Mouse (Mus musculus): ENCODE measurements around the gene Olfr738.

Gene Olfr738

DNA sequence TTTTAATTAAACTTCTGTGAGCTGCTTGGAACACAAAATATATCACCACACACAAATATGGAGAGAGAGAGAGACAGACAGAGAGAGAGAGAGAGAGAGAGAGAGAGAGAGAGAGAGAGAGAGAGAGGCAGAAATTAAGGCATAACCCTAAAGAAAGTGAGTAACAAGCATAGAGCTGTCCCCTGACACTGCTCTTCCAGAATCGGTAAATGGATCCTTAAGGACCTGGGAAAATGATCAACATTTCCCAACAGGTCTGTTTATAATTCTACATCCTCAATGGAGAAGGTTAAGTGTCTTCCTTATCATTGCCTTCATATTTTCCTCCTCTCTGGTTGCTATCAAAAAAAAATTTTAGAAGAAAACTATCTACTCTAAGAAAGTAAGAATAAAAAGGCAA, at the start of gene Olfr738:
Gene Olfr738, plus strand, starts transcription at position 301 of the 400 bp plus-strand sequence.
- no peak for DNase-seq (ENCODE audit: low spot score)

DNA sequence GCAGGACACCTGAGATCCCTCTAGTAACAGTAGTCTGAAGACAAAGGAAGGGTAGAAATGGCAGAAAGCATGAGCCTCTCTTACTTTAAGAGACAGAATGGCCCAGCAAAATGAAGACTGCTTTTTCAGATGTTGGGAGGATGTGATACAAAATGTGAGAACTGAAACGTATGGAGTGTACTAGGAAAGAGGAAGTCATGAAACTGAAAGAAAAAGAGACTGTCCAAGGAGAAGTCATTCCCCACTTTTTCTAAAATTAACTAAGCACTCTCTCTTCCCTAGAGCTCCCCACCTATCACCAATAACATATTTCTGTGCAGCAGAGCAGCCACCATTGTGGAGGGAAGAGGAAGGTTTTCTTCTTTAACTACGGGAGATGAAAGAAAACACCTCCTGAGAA, 49.8 kb upstream of the Olfr738 start, which contains the start of gene Tlr11:
Gene Tlr11, plus strand, starts transcription at position 322 of the 400 bp plus-strand sequence.
- no peak for DNase-seq (ENCODE audit: low spot score)

DNA sequence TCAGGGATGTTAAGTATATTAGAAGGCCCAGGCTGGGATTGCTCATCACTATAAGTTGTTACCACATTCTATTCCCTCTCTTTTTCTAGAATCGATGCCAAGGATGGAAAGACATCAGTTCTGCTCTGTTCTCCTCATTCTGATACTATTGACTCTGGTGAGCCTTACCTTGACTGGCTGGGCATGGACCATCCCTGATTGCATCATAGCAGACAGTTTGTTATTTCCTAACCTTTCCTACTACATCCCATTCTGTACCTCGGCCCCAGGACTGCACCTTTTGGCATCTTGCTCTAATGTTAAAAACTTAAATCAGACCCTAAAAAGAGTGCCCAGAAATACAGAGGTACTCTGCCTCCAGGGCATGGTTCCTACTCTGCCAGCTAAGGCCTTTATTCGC, 46.9 kb upstream of the Olfr738 start:
- no peak for DNase-seq (ENCODE audit: low spot score)

DNA sequence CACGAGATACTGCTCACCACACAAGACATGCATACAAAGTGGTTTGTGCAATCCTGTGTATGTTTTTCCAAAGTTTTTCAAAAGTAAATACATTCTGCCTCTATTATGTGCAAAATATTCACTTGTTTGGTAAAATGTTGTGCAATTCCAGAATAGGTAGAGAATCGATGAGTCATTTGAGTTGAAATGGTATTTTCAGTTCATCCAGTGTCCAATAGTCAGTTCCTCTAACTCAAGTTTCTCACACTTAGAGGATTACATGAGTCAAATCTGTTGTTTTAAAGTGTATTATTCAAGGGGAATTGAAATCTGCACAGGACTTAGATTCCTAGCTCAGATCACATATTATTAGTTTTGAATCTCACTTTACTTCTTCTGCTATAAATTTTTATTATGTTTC, 43.8 kb upstream of the Olfr738 start:
- no peak for DNase-seq (ENCODE audit: low spot score)

DNA sequence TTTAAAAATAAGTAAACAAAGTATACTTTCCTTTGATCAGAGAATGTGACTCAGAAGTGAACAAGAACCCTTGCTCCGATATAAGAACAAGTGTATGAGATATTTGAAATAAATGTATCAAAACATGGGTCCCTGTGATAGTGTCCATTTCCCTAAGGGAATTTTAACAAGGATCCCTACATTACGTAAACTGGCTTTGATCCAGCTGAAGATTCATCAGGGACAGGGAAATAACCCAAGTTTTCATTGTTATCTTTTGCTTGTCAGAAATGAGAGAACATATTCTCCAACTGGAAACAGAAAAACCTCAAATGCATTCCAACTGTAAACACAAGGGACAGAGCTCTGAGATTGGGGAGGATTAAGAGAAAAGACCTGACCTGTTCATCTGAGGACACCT, 26.5 kb upstream of the Olfr738 start, which contains the start of gene Olfr736:
Gene Olfr736, plus strand, starts transcription at position 301 of the 400 bp plus-strand sequence.
- no peak for DNase-seq (ENCODE audit: low spot score)

DNA sequence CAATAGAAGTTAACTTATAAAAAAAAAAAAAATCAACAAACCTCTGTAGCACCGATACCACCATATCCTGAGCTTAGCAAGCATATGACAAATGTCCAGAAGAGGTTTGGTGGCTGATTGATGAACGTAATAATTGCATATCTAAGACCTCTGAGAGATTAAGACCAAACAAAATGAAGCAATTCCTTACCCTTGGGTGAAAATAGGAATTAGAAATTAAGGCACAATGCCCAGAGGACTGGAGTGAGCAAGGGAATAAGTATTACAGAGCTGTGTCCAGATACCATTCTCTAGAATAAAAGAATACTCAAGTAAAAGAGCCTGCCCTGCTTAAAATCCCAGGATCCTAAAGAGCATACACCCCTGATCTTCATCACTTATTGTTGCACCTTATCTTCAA, 11.0 kb downstream of the Olfr738 start, which contains the start of gene Olfr739:
Gene Olfr739, plus strand, starts transcription at position 301 of the 400 bp plus-strand sequence.
- DNase-seq (ENCODE audit: low spot score), result no peak

DNA sequence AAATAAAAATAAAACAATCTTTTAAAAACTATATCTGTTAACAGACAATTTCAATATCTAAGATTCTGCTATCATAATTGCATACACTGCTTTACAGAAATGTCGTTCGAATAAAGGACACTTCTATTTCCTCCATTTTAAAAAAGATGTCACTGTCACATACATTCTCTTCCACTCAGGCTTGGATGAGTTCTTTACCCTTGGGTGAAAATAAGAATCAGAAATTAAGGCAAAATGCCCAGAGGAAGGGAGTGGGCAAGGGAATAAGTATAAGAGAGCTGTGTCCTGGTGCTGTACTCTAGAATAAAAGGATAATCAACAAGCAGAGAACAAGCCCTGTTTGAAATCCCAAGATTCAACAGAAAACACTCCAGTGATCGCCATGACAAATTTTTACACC, 37.9 kb downstream of the Olfr738 start, which contains the start of gene Olfr740:
Gene Olfr740, plus strand, starts transcription at position 301 of the 400 bp plus-strand sequence.
- no peak for DNase-seq (ENCODE audit: low spot score)

Measured in ovary, postnatal 14 days (tissue).